Mouse (Mus musculus) MEL (cell line): ENCODE measurements around the gene 1700092M07Rik. TPM values are rescaled to one million over a fixed set of nuclear protein-coding genes. Genes with fewer than 3 reads are reported as not detected.

Source experiments
- DNase-seq: peaks from one replicate; pipeline ENCODE4 v3.0.0; 2011; ENCODE audit warnings: low read depth, low spot score
- H3K27ac ChIP-seq: 2 replicates; pipeline ENCODE4 v1.5.1; 2012; ENCODE audit warnings: low read depth, mild to moderate bottlenecking, control low read depth, low read length, moderate library complexity; ENCODE audit not compliant: control insufficient read depth
- H3K27me3 ChIP-seq, 2 experiments: fragments of 150-350 bp in 1 of 2; sonication (generic) in 1 of 2; 2 replicates each; pipeline ENCODE4 v1.6.1; 2012; ENCODE audit warnings: low read length in 2 of 2, mild to moderate bottlenecking in 2 of 2, improper control_type of control experiment in 1 of 2, moderate library complexity in 1 of 2; ENCODE audit not compliant: insufficient read depth in 2 of 2, control insufficient read depth in 1 of 2
- H3K36me3 ChIP-seq, 2 experiments: 2 replicates each; pipeline ENCODE4 v1.6.1; 2012 to 2014; ENCODE audit warnings: low read length in 2 of 2, improper control_type of control experiment in 1 of 2, inconsistent platforms in 1 of 2, mild to moderate bottlenecking in 1 of 2; ENCODE audit not compliant: insufficient read depth in 2 of 2, control insufficient read depth in 1 of 2
- H3K4me1 ChIP-seq, 2 experiments: fragments of 150-350 bp in 1 of 2; sonication (generic) in 1 of 2; 2 replicates each; pipeline ENCODE4 v1.6.1; 2012; ENCODE audit warnings: low read length in 2 of 2, improper control_type of control experiment in 1 of 2, mild to moderate bottlenecking in 1 of 2; ENCODE audit not compliant: insufficient read depth in 2 of 2, control insufficient read depth in 1 of 2
- H3K4me3 ChIP-seq, 2 experiments: fragments of 150-350 bp in 1 of 2; sonication (generic) in 1 of 2; 2 replicates each; pipeline ENCODE4 v1.5.1; 2012; ENCODE audit warnings: low read depth in 2 of 2, low read length in 2 of 2, mild to moderate bottlenecking in 2 of 2, moderate library complexity in 2 of 2, control low read depth in 1 of 2, improper control_type of control experiment in 1 of 2; ENCODE audit not compliant: control insufficient read depth in 1 of 2, insufficient read depth in 1 of 2
- H3K79me2 ChIP-seq: 2 replicates; pipeline ENCODE4 v1.6.1; 2012; ENCODE audit warnings: mild to moderate bottlenecking, low read length, moderate library complexity; ENCODE audit not compliant: control insufficient read depth, poor library complexity, insufficient read depth
- H3K9ac ChIP-seq: 2 replicates; pipeline ENCODE4 v1.6.1; 2012; ENCODE audit warnings: low read depth, mild to moderate bottlenecking, control low read depth, low read length, moderate library complexity; ENCODE audit not compliant: control insufficient read depth, poor library complexity, severe bottlenecking
- H3K9me3 ChIP-seq: fragments of 150-350 bp; sonication (generic); replicated peaks from 2 replicates; pipeline ENCODE4 v1.6.1; 2012; ENCODE audit warnings: mild to moderate bottlenecking, low read length, improper control_type of control experiment, moderate library complexity; ENCODE audit not compliant: insufficient read depth
- BHLHE40 ChIP-seq: IDR thresholded peaks from 2 replicates; pipeline ENCODE4 v1.6.1; 2012; ENCODE audit warnings: low read depth, mild to moderate bottlenecking, inconsistent platforms, low read length, improper control_type of control experiment, borderline replicate concordance
- CHD1 ChIP-seq: IDR thresholded peaks from 2 replicates; pipeline ENCODE4 v1.6.1; 2012; ENCODE audit warnings: low read depth, mild to moderate bottlenecking, inconsistent platforms, low read length, improper control_type of control experiment
- EP300 ChIP-seq, 2 experiments: IDR thresholded peaks; 2 replicates each; pipeline ENCODE4 v1.6.1; 2011; ENCODE audit warnings: improper control_type of control experiment in 2 of 2, low read length in 2 of 2, low read depth in 1 of 2, mild to moderate bottlenecking in 1 of 2
- ETS1 ChIP-seq: IDR thresholded peaks from 2 replicates; pipeline ENCODE4 v1.6.1; 2012; ENCODE audit warnings: low read depth, mild to moderate bottlenecking, inconsistent platforms, low read length, improper control_type of control experiment, moderate library complexity
- GATA1 ChIP-seq: IDR thresholded peaks from 2 replicates; pipeline ENCODE4 v1.6.1; 2011; ENCODE audit warnings: low read depth, low read length, improper control_type of control experiment
- HCFC1 ChIP-seq: IDR thresholded peaks from 2 replicates; pipeline ENCODE4 v1.6.1; 2012; ENCODE audit warnings: low read depth, mild to moderate bottlenecking, inconsistent platforms, low read length, improper control_type of control experiment, moderate library complexity
- KAT2A ChIP-seq: conservative IDR thresholded peaks from 2 replicates; pipeline ENCODE4 v1.6.1; 2012; ENCODE audit warnings: low read depth, low read length, improper control_type of control experiment, inconsistent platforms
- MAFK ChIP-seq: IDR thresholded peaks from 2 replicates; pipeline ENCODE4 v1.6.1; 2011; ENCODE audit warnings: low read depth, mild to moderate bottlenecking, low read length, improper control_type of control experiment, borderline replicate concordance
- MAZ ChIP-seq: IDR thresholded peaks from 2 replicates; pipeline ENCODE4 v1.6.1; 2012; ENCODE audit warnings: low read depth, mild to moderate bottlenecking, inconsistent platforms, low read length, improper control_type of control experiment
- MEF2A ChIP-seq: IDR thresholded peaks from 2 replicates; pipeline ENCODE4 v1.6.1; 2014; ENCODE audit warnings: low read depth, mild to moderate bottlenecking, inconsistent platforms, low read length, improper control_type of control experiment; ENCODE audit not compliant: poor library complexity, insufficient replicate concordance, severe bottlenecking; ENCODE audit errors: extremely low read depth
- MXI1 ChIP-seq: IDR thresholded peaks from 2 replicates; pipeline ENCODE4 v1.6.1; 2011; ENCODE audit warnings: mild to moderate bottlenecking, low read depth, low read length, improper control_type of control experiment
- MYB ChIP-seq: IDR thresholded peaks from 2 replicates; pipeline ENCODE4 v1.6.1; 2011; ENCODE audit warnings: mild to moderate bottlenecking, low read depth, low read length, improper control_type of control experiment
- MYC ChIP-seq: IDR thresholded peaks from 2 replicates; pipeline ENCODE4 v1.6.1; 2011; ENCODE audit warnings: low read depth, mild to moderate bottlenecking, low read length, improper control_type of control experiment, moderate library complexity
- NRF1 ChIP-seq: IDR thresholded peaks from 2 replicates; pipeline ENCODE4 v1.6.1; 2014; ENCODE audit warnings: low read depth, mild to moderate bottlenecking, inconsistent platforms, low read length, improper control_type of control experiment, moderate library complexity; ENCODE audit not compliant: poor library complexity, insufficient read depth, severe bottlenecking
- POLR2A ChIP-seq, 2 experiments: IDR thresholded peaks; 2 replicates each; pipeline ENCODE4 v1.6.1; 2011 to 2012; ENCODE audit warnings: low read length in 2 of 2, mild to moderate bottlenecking in 2 of 2, control low read depth in 1 of 2, improper control_type of control experiment in 1 of 2, low read depth in 1 of 2, moderate library complexity in 1 of 2; ENCODE audit not compliant: control insufficient read depth in 1 of 2, insufficient read depth in 1 of 2, poor library complexity in 1 of 2
- POLR2AphosphoS2 ChIP-seq: IDR thresholded peaks from 2 replicates; pipeline ENCODE4 v1.6.1; 2011; ENCODE audit warnings: low read length, improper control_type of control experiment
- POLR2AphosphoS5 ChIP-seq: IDR thresholded peaks from 2 replicates; pipeline ENCODE4 v1.6.1; 2012; ENCODE audit warnings: low read depth, borderline replicate concordance, mild to moderate bottlenecking, inconsistent platforms, low read length, moderate library complexity, mixed read lengths
- RCOR1 ChIP-seq: IDR thresholded peaks from 2 replicates; pipeline ENCODE4 v1.6.1; 2012; ENCODE audit warnings: low read depth, mild to moderate bottlenecking, inconsistent platforms, low read length, improper control_type of control experiment
- SIN3A ChIP-seq: IDR thresholded peaks from 2 replicates; pipeline ENCODE4 v1.6.1; 2012; ENCODE audit warnings: low read length, improper control_type of control experiment, inconsistent platforms
- TAL1 ChIP-seq: IDR thresholded peaks from 2 replicates; pipeline ENCODE4 v1.6.1; 2012; ENCODE audit warnings: mild to moderate bottlenecking, inconsistent platforms, low read length, moderate library complexity, mixed read lengths
- TBP ChIP-seq: IDR thresholded peaks from 2 replicates; pipeline ENCODE4 v1.8.0; 2011; ENCODE audit warnings: low read depth, low read length, improper control_type of control experiment
- TCF12 ChIP-seq: IDR thresholded peaks from 2 replicates; pipeline ENCODE4 v1.6.1; 2014; ENCODE audit warnings: low read depth, mild to moderate bottlenecking, inconsistent platforms, low read length, improper control_type of control experiment, moderate library complexity
- UBTF ChIP-seq: IDR thresholded peaks from 2 replicates; pipeline ENCODE4 v1.6.1; 2012; ENCODE audit warnings: low read depth, mild to moderate bottlenecking, inconsistent platforms, low read length, improper control_type of control experiment, moderate library complexity, borderline replicate concordance; ENCODE audit not compliant: insufficient read depth
- polyA plus RNA-seq, 2 experiments: library from polyadenylated mRNA; stranded (reverse) in 1 of 2; unstranded in 1 of 2; fragments of >175 nt in 1 of 2; fragments of >200 nt in 1 of 2; gene quantifications; 2 replicates each; pipeline versions ENCODE4 v1.2.1 to v1.2.4; 2012; ENCODE audit warnings: low replicate concordance in 2 of 2, low read depth in 1 of 2; ENCODE audit not compliant: insufficient read length in 2 of 2, insufficient read depth in 1 of 2, missing spikeins in 1 of 2
- total RNA-seq: library from RNA; depleted of rRNA; stranded (reverse); fragments of 300-350 nt; gene quantifications from 2 replicates; pipeline ENCODE4 v1.2.3, GENCODE M21; 2012

The 1700092M07Rik gene
- total and polyA plus RNA-seq, 3 experiments, result 3.3 to 4.3 TPM; not detected in 1

DNA sequence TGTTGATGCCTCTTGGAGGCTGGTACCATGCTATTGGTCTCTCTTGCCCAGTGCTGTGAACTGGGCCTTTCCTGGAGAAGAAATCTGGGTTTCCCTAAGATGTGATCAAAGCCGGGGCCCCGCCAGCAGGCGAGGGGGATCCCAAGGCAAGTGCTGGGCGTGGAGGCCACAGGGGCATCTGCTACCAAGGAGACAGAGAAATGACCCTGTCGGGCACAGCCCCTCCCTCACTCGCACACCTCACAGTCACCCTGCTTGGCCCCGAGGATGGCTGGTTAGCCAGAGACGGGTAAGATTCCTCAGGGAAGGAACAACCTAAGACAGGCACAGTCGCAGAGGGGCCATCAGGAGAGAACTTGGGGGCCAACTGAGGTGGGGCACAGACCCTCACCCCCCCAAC lies 25.0 kb downstream of the 1700092M07Rik start:
- no peak for TF ChIP-seq TBP
- peaks cover 21% of the 10 kb centered on the region for H3K79me2 ChIP-seq
- no peaks in the 10 kb centered on the region for H3K9me3 ChIP-seq
- no peak for DNase-seq
- no peak overlapping the region for H3K27ac ChIP-seq
- H3K4me3 ChIP-seq, result no peak overlapping the region
- peaks cover under 1 to 48% of the 10 kb centered on the region in 2 experiments for H3K36me3 ChIP-seq
- no peaks in the 10 kb centered on the region for H3K4me1 ChIP-seq
- H3K27me3 ChIP-seq, result no peaks in the 10 kb centered on the region
- H3K9ac ChIP-seq, result no peak overlapping the region

- Histone ChIP-seq H3K9ac (no peak within 1 kb of the TSS), H3K9me3 (no peaks in the 10 kb centered on the region), H3K36me3 (peaks cover 19 to 23% of the 10 kb centered on the region in 2 experiments), H3K27me3 (no peaks in the 10 kb centered on the region), H3K4me1 (peaks cover 0 to 14% of the 10 kb centered on the region in 2 experiments; a peak in 2 of 4 replicates), H3K4me3 (no peak within 1 kb of the TSS), H3K27ac (no peak within 1 kb of the TSS), H3K79me2 (peaks cover 21% of the 10 kb centered on the region)
- TF ChIP-seq NRF1, result no peak
- no peak for TF ChIP-seq MYB
- no peak for TF ChIP-seq UBTF
- TF ChIP-seq SIN3A, result no peak
- TF ChIP-seq MAZ, result no peak
- no peak for TF ChIP-seq GATA1
- no peak for TF ChIP-seq MAFK
- TF ChIP-seq POLR2AphosphoS5, result no peak
- no peak for TF ChIP-seq TAL1
- TF ChIP-seq MEF2A, result no peak
- TF ChIP-seq MYC, result no peak
- no peak for DNase-seq
Measured at GRCm38 (mm10) chr19:8770567-8771270, 30.2 kb downstream of the 1700092M07Rik start, which contains the start of gene Tmem223. TSS of gene Tmem223 (plus strand) at chr19:8770996.

DNA sequence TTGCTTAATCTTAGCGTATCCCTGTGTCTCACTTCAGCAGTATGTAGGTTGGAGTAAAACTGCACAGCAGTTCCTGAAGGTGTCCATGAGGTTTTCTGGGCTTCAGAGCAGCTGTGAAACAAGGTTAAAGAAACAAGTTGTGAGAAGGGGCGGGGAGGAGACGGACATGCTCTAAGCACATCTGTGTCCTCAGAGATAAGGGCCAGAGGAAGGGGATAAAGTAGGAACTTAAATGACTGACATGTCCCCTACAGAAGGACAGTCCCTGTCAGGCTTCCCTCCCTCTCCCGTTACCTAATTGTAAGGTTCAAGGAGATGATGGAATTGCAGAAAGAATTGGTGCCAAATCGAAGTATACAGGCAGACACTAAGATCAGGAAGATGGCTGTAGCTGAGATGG lies 32.5 kb downstream of the 1700092M07Rik start:
- Histone ChIP-seq H3K79me2 (peaks cover 21% of the 10 kb centered on the region), H3K36me3 (peaks cover 14 to 19% of the 10 kb centered on the region in 2 experiments), H3K9me3 (no peaks in the 10 kb centered on the region), H3K4me1 (peaks cover 0 to 14% of the 10 kb centered on the region in 2 experiments; a peak in 2 of 4 replicates), H3K27ac (peak overlapping the region; percentile 95), H3K27me3 (no peaks in the 10 kb centered on the region), H3K9ac (peak overlapping the region; percentile 99), H3K4me3 (peak overlapping the region; percentile 73 to 84)
- DNase-seq, result peak; percentile 85
- TF ChIP-seq ETS1, result peak; percentile 78
- TF ChIP-seq POLR2AphosphoS2, result peak; percentile 82
- TF ChIP-seq POLR2A (IDR thresholded peaks at IDR 0.05; ENCODE audit: control insufficient read depth in 1 of 2, insufficient read depth in 1 of 2, low read depth in 1 of 2, low read length in 2 of 2, poor library complexity in 1 of 2), result peak in 1 of 2 experiments; percentile 51; a peak in 2 of 4 replicates
- TF ChIP-seq EP300 (IDR thresholded peaks at IDR 0.05; ENCODE audit: low read depth in 1 of 2, low read length in 2 of 2), result peak; percentile 53 to 61; a peak in 3 of 4 replicates
- peak; percentile 87 for TF ChIP-seq GATA1
- TF ChIP-seq MXI1, result peak; percentile 84
- no peak for TF ChIP-seq BHLHE40
- TF ChIP-seq TCF12, result peak; percentile 68
- TF ChIP-seq SIN3A, result peak; percentile 84
- TF ChIP-seq TBP, result no peak
- peak; percentile 91 for TF ChIP-seq TAL1
- TF ChIP-seq RCOR1, result no peak
- TF ChIP-seq MYC, result peak; percentile 79; the same call in 1 of the 2 replicates
- no peak for TF ChIP-seq KAT2A
- TF ChIP-seq CHD1, result no peak
- TF ChIP-seq POLR2AphosphoS5, result 0 out of 2 replicates have a peak, but pooled peaks have one; percentile 25
- TF ChIP-seq HCFC1, result peak; percentile 54; the same call in 1 of the 2 replicates
